Mouse (Mus musculus): ENCODE measurements at regions not wholly inside any gene's neighbourhood (a gene's known extent, or its start where the extent isn't known, plus 50 kb on each side); places are given as distances from the start of the nearest gene placed in this dataset.

- no peak for ATAC-seq (replicated peaks in 1 of 2; ENCODE audit: insufficient read depth in 1 of 2, low FRiP score in 2 of 2, low TSS enrichment in 1 of 2, low read depth in 1 of 2, poor library complexity in 2 of 2, severe bottlenecking in 2 of 2)
Observed at GRCm38 (mm10) chr13:43954714-43955393, 170.3 kb downstream of the Cd83 start.

DNA sequence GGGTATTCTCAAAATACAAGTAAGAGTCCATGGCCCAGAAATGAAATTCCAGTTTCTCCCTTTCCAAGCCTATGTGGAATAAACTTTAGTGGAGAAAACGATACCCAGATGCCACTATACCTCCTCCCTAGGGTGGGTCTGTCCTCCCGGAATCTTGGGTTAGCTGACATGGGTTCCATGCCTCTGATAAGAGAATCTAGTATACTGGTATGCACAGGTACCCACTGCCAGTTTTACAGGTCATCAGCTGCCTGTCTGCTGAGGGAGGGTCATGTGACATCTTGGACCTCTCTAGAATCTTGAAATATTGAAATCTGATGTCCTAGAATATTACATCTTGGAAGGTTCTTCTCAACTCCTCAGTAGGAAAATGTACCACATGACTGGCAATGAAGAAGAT, 172.5 kb downstream of the Cd83 start:
- ATAC-seq (replicated peaks in 1 of 2; ENCODE audit: insufficient read depth in 1 of 2, low FRiP score in 2 of 2, low TSS enrichment in 1 of 2, low read depth in 1 of 2, poor library complexity in 2 of 2, severe bottlenecking in 2 of 2) = no peak

- ATAC-seq (replicated peaks in 1 of 2; ENCODE audit: insufficient read depth in 1 of 2, low FRiP score in 2 of 2, low TSS enrichment in 1 of 2, low read depth in 1 of 2, poor library complexity in 2 of 2, severe bottlenecking in 2 of 2) = peak; percentile 84 to 93
Observed at GRCm38 (mm10) chr13:43959121-43959572, 174.6 kb downstream of the Cd83 start.

- no peak for ATAC-seq (replicated peaks in 1 of 2; ENCODE audit: insufficient read depth in 1 of 2, low FRiP score in 2 of 2, low TSS enrichment in 1 of 2, low read depth in 1 of 2, poor library complexity in 2 of 2, severe bottlenecking in 2 of 2)
Observed at GRCm38 (mm10) chr13:43961047-43961690, 176.6 kb downstream of the Cd83 start.

- no peak for ATAC-seq (replicated peaks in 1 of 2; ENCODE audit: insufficient read depth in 1 of 2, low FRiP score in 2 of 2, low TSS enrichment in 1 of 2, low read depth in 1 of 2, poor library complexity in 2 of 2, severe bottlenecking in 2 of 2)
Observed at GRCm38 (mm10) chr13:43961987-43962386, 177.4 kb downstream of the Cd83 start.

DNA sequence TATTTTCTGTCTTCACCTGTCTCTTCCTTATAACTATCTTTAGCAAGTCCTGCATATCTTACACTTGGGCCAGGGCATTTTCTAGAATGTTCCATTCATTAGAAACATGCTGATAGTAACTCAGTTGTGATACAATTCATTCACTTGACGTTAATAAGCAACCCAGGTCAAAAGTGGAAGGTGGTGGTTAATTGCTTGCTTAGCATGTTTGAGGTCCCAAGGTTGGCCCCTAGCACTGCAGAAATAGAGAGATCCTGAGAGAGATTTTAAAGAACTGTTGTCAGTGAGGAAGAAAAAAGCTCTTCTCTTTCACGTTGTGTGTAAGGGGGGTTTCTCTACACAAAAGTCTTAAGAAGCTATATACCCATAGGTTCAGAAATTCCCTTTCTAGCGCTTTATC, 178.7 kb downstream of the Cd83 start:
- no peak for ATAC-seq (replicated peaks in 1 of 2; ENCODE audit: insufficient read depth in 1 of 2, low FRiP score in 2 of 2, low TSS enrichment in 1 of 2, low read depth in 1 of 2, poor library complexity in 2 of 2, severe bottlenecking in 2 of 2)

DNA sequence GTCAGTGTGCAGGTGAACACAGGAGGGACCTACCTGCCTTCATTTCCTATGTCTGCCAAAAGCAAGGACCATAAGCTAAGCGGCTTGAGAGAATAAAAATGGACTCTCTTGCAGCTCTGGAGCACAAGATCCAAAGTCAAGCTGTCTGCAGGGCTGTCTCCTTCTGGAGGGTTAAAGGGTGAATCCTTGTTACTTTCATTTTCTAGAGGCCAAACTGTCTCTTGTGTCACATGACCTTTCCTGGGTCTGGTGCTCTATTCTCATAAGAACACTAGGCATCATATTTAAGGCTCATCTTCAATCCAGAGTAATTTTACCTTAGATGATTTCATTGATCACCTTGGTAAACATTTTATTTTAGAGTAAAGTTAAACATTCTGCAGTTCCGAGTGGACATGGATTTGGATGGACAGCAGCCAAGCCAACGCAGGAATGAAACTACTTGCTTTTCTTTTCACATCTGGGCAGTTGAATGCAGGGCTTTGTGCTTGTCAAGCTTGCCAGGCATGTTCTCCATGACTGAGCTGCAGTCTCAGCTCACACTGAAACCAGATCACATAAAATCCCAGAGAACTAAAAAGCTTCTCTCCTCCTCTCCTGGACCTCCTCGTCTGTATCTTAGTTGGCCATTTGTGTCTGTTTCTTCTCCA, 180.8 kb downstream of the Cd83 start:
- ATAC-seq (replicated peaks in 1 of 2; ENCODE audit: insufficient read depth in 1 of 2, low FRiP score in 2 of 2, low TSS enrichment in 1 of 2, low read depth in 1 of 2, poor library complexity in 2 of 2, severe bottlenecking in 2 of 2) = no peak

DNA sequence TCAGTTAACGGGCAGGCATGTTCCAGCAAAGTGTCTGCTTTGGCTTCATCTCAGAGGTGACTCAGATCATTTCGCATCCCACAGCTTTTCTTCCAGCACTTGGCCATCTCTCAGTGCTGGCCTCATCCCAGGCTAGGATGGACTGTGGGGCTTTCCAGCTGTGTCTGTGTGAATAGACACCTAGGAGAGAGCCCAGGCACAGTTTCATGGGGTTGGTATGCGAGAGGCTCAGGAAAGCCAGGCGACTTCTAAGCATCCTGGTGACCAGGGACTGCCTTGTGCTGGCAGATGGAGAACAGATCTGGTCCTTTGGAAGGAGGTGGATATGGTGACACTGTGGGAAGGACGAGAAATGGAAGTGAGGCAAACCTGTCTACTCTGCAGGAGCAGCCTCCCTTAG, 182.9 kb downstream of the Cd83 start:
- ATAC-seq (replicated peaks in 1 of 2; ENCODE audit: insufficient read depth in 1 of 2, low FRiP score in 2 of 2, low TSS enrichment in 1 of 2, low read depth in 1 of 2, poor library complexity in 2 of 2, severe bottlenecking in 2 of 2) = no peak

DNA sequence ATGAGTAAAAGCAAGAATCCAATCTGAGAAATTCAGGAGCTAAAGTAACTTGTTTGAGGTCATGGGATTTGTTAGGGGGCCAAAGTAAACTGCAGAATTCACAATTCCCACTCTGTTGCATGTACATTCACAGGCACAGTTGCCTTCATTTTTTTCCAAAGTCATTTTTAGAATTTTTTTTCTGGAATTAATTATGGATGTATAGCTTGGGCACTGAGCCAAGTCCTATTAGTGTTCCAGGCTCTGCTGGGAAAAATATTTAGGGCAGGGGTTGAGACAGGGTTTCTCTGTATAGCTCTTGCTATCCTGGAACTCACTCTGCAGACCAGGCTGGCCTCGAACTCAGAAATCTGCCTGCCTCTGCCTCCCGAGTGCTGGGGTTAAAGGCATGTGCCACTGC, 188.3 kb downstream of the Cd83 start:
- no peak for ATAC-seq (replicated peaks in 1 of 2; ENCODE audit: insufficient read depth in 1 of 2, low FRiP score in 2 of 2, low TSS enrichment in 1 of 2, low read depth in 1 of 2, poor library complexity in 2 of 2, severe bottlenecking in 2 of 2)

DNA sequence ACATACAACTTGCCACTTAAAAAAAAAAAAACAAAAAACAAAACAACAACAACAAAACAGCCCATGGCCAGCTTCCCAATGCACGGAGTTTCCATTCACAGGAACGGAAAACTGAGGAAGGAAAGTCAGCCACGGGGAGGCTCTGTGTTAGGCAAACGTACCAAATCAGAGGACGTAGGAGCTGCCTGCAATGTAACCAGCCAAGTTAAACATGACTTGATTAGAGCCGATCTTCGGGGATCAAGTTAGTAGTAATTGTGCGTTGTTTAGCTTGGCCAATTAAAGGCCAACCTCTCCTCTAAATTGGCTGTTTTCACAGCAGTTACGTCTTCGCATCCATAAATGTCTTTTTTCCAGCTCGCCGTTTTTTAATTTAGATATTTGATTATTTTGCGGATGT, 190.7 kb downstream of the Cd83 start:
- ATAC-seq (replicated peaks in 1 of 2; ENCODE audit: insufficient read depth in 1 of 2, low FRiP score in 2 of 2, low TSS enrichment in 1 of 2, low read depth in 1 of 2, poor library complexity in 2 of 2, severe bottlenecking in 2 of 2) = no peak

DNA sequence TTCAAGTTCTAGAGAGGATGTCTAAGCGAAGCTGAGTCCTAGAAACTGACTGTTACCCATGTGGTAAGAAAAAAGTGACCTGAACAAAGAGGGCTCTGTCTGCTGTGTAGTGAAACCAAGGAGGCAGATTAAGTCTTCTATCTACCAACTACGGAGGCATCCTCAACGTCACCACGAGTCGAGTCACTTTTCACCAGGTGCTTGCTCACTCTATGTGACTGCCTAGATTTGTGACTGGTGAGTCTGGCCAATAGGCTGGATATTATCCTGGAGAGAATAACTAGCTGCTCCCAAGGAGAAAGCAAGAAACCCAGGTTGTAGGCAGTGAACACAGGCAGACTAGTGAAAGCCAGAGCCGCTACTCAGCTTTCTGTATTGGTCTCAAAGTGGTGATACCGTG, 191.2 kb downstream of the Cd83 start:
- no peak for ATAC-seq (replicated peaks in 1 of 2; ENCODE audit: insufficient read depth in 1 of 2, low FRiP score in 2 of 2, low TSS enrichment in 1 of 2, low read depth in 1 of 2, poor library complexity in 2 of 2, severe bottlenecking in 2 of 2)

GRCm38 (mm10) chr13:43976676-43977075, 192.1 kb downstream of the Cd83 start:
- no peak for ATAC-seq (replicated peaks in 1 of 2; ENCODE audit: insufficient read depth in 1 of 2, low FRiP score in 2 of 2, low TSS enrichment in 1 of 2, low read depth in 1 of 2, poor library complexity in 2 of 2, severe bottlenecking in 2 of 2)

DNA sequence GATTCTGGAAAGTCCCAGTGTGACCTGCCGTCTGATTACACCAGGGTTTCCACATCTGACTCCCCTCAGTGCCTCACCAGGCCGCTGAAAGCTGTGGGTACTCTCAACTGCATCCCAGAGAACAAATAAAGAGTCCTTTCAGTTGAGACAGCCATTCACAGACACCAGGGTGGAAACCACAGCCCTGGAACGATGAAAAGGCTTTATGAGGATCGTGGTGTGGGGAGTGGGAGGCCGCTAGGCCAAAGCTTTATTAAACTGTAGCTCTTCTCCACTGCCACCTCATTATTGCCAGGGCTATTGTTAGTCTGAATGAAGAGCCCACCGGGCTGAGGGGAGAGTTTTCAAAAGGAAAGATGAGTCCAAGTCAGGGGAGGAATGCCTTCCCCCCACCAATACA, 202.8 kb downstream of the Cd83 start:
- ATAC-seq (replicated peaks in 1 of 2; ENCODE audit: insufficient read depth in 1 of 2, low FRiP score in 2 of 2, low TSS enrichment in 1 of 2, low read depth in 1 of 2, poor library complexity in 2 of 2, severe bottlenecking in 2 of 2) = no peak

DNA sequence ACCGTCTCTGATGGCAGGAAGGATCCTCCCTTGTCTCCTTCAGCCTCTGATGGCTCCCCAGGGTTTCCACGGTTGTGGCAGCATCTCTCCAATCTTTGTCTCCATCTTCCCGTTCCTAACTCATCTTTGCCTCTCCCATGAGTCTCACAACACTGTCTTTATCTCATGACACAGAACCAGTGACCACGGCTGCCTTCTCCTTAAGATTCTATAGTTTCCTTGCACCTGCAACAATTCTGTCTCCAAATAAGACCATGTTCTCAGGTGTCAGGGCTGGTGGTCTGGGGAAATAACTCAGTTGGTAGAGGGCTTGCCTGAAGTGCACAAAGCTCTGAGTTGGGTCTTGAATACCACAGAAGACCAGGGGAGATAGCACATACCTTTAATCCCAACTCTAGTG, 203.8 kb downstream of the Cd83 start:
- no peak for ATAC-seq (replicated peaks in 1 of 2; ENCODE audit: insufficient read depth in 1 of 2, low FRiP score in 2 of 2, low TSS enrichment in 1 of 2, low read depth in 1 of 2, poor library complexity in 2 of 2, severe bottlenecking in 2 of 2)

DNA sequence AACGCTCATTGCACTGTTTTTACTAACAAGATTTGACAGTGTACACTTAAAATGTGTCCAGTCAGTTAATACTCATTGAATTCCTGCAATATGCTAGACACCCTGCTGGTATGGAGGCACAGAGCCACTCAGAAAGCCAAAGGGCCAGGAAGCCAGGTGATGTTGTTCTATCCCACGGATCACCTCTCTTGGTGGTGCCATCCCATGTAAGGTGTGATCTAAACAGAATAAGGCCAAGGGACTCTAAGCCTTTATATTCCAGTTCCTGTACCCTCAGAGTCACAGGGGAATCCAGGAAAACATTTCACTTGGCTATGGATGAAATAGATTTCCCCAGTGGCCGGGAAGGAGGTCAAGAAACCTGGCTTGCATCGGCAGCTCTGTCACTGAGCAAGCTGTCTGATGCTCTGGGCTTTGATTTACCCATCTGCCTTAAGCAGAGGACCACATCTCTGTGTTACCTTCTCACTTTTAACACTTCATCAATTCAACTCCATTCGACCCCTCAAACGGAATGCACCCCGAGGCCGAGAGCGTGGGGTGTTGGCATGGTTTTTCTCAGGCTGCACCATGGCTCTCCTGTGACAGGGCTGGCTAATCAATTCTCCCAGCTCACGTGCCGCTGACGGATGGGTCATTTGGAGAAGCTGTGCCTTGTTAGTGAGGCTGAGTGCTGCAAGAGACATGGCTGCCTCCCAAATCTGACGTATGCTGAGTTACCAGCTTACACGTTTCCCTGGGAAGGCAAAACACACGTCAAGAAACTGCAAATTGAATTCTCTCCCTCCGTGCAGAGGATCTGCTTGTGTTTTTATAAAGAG, 205.9 kb downstream of the Cd83 start:
- ATAC-seq (replicated peaks in 1 of 2; ENCODE audit: insufficient read depth in 1 of 2, low FRiP score in 2 of 2, low TSS enrichment in 1 of 2, low read depth in 1 of 2, poor library complexity in 2 of 2, severe bottlenecking in 2 of 2) = no peak

GRCm38 (mm10) chr13:43991774-43992173, 207.2 kb downstream of the Cd83 start:
- ATAC-seq (replicated peaks in 1 of 2; ENCODE audit: insufficient read depth in 1 of 2, low FRiP score in 2 of 2, low TSS enrichment in 1 of 2, low read depth in 1 of 2, poor library complexity in 2 of 2, severe bottlenecking in 2 of 2) = no peak

DNA sequence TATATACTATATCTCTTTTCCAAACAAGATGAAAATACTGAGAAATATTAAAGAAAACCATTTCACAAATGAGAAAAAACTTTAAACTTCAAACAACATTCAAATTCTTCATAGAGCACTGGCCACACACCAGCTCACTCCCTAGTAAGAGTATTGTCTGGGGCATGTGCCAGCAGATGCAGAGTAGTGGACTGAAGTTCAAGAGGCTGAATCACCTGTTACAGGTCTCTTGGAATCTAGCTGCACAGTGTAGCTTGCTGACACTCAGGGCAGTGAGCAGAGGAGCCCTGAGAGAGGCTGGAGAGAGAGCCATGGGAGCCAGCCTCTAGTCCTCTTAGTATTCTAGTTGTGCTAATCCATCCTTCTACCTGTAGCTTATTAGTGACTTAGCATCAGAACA, 208.4 kb downstream of the Cd83 start:
- no peak for ATAC-seq (replicated peaks in 1 of 2; ENCODE audit: insufficient read depth in 1 of 2, low FRiP score in 2 of 2, low TSS enrichment in 1 of 2, low read depth in 1 of 2, poor library complexity in 2 of 2, severe bottlenecking in 2 of 2)

GRCm38 (mm10) chr13:43994361-43994760, 209.8 kb downstream of the Cd83 start:
- no peak for ATAC-seq (replicated peaks in 1 of 2; ENCODE audit: insufficient read depth in 1 of 2, low FRiP score in 2 of 2, low TSS enrichment in 1 of 2, low read depth in 1 of 2, poor library complexity in 2 of 2, severe bottlenecking in 2 of 2)

Data from hematopoietic stem cell, adult 5-6 weeks (primary cell).